Comparison of ENCODE assay signal across 15 mouse cellular contexts in genomic region chr10:59781205-59781931, GRCm38 (mm10).
DNase-seq lines count a peak whose midpoint lies in the region; ATAC-seq and TF ChIP-seq lines count a peak whose summit lies in the region.
"Had no signal": no experiment of that assay in that cellular context is flagged by ENCODE, and none has a peak within 500 bp of the region (broad histone marks: within the 10 kb centered on the region; RNA-seq: fewer than 3 reads in every experiment).

No protein-coding gene starts in this region.

- H3K27ac ChIP-seq in forebrain, embryonic 10.5 days: peak overlapping the region; percentile 69; the same call in 1 of the 2 replicates
- H3K27ac ChIP-seq in forebrain, embryonic 11.5 days (ENCODE audit: low read depth, low read length): no peak overlapping the region
- H3K27ac ChIP-seq in forebrain, postnatal 0 days (ENCODE audit: low read depth, low read length): no peak overlapping the region
- peak overlapping the region; percentile 26; the same call in 1 of the 2 replicates for H3K27ac ChIP-seq in midbrain, embryonic 13.5 days
- H3K27ac ChIP-seq: embryonic facial prominence, embryonic 12.5 days; liver, embryonic 13.5 days; neural tube, embryonic 13.5 days had no signal

- peaks cover 38% of the 10 kb centered on the region for H3K4me1 ChIP-seq in forebrain, embryonic 10.5 days
- H3K4me1 ChIP-seq in forebrain, embryonic 11.5 days (replicated peaks; ENCODE audit: control insufficient read depth, insufficient read depth, low read length): peaks cover 3% of the 10 kb centered on the region
- no peaks in the 10 kb centered on the region for H3K4me1 ChIP-seq in forebrain, postnatal 0 days (ENCODE audit: insufficient read depth)
- H3K4me1 ChIP-seq in midbrain, embryonic 13.5 days (replicated peaks): peaks cover 38% of the 10 kb centered on the region

- peak; percentile 54 for TF ChIP-seq CTCF in forebrain, postnatal 0 days (IDR thresholded peaks at IDR 0.05; ENCODE audit: low read depth)

- WGBS in forebrain, embryonic 10.5 days: 56% methylated on average over 7 of the region's 7 CpGs
- WGBS in forebrain, embryonic 11.5 days: 54% methylated on average over 7 of the region's 7 CpGs
- 58% methylated on average over 7 of the region's 7 CpGs for WGBS in forebrain, postnatal 0 days
- WGBS in midbrain, embryonic 13.5 days: 47% methylated on average over 7 of the region's 7 CpGs

- H3K9ac ChIP-seq in forebrain, embryonic 11.5 days (ENCODE audit: low read length): no peak overlapping the region
- H3K9ac ChIP-seq in forebrain, postnatal 0 days: no peak overlapping the region
- no peak overlapping the region for H3K9ac ChIP-seq in midbrain, embryonic 13.5 days (replicated peaks)
- H3K9ac ChIP-seq: embryonic facial prominence, embryonic 12.5 days; liver, embryonic 13.5 days; neural tube, embryonic 13.5 days had no signal

- no peak overlapping the region for H3K4me3 ChIP-seq in forebrain, embryonic 10.5 days
- H3K4me3 ChIP-seq in forebrain, embryonic 11.5 days (ENCODE audit: low read depth, low read length): no peak overlapping the region
- no peak overlapping the region for H3K4me3 ChIP-seq in forebrain, postnatal 0 days (ENCODE audit: low read depth, low read length)
- no peak overlapping the region for H3K4me3 ChIP-seq in midbrain, embryonic 13.5 days (replicated peaks)
- H3K4me3 ChIP-seq: embryonic facial prominence, embryonic 12.5 days; liver, embryonic 13.5 days; neural tube, embryonic 13.5 days had no signal

- H3K4me2 ChIP-seq in forebrain, embryonic 11.5 days (ENCODE audit: low read depth, low read length, severe bottlenecking): no peak overlapping the region
- no peak overlapping the region for H3K4me2 ChIP-seq in forebrain, postnatal 0 days (ENCODE audit: low read depth)
- no peak overlapping the region for H3K4me2 ChIP-seq in midbrain, embryonic 13.5 days (replicated peaks)
- H3K4me2 ChIP-seq: embryonic facial prominence, embryonic 12.5 days; liver, embryonic 13.5 days; neural tube, embryonic 13.5 days had no signal

- H3K36me3 ChIP-seq in forebrain, embryonic 10.5 days (replicated peaks): peaks cover 12% of the 10 kb centered on the region; the same call in 1 of the 2 replicates
- no peaks in the 10 kb centered on the region for H3K36me3 ChIP-seq in forebrain, embryonic 11.5 days (ENCODE audit: control insufficient read depth, insufficient read depth, low read length)
- H3K36me3 ChIP-seq in forebrain, postnatal 0 days (ENCODE audit: insufficient read depth): no peaks in the 10 kb centered on the region
- no peaks in the 10 kb centered on the region for H3K36me3 ChIP-seq in midbrain, embryonic 13.5 days
- H3K36me3 ChIP-seq: neural tube, embryonic 13.5 days had no signal

- no peaks in the 10 kb centered on the region for H3K27me3 ChIP-seq in forebrain, embryonic 10.5 days (ENCODE audit: poor library complexity, severe bottlenecking)
- no peaks in the 10 kb centered on the region for H3K27me3 ChIP-seq in forebrain, embryonic 11.5 days (ENCODE audit: control insufficient read depth, insufficient read depth, low read length)
- H3K27me3 ChIP-seq in forebrain, postnatal 0 days (ENCODE audit: insufficient read depth, low read length): no peaks in the 10 kb centered on the region
- no peaks in the 10 kb centered on the region for H3K27me3 ChIP-seq in midbrain, embryonic 13.5 days
- H3K27me3 ChIP-seq: embryonic facial prominence, embryonic 12.5 days; liver, embryonic 13.5 days; neural tube, embryonic 13.5 days had no signal

- no peak for ATAC-seq in forebrain, embryonic 11.5 days (replicated peaks; ENCODE audit: low FRiP score)
- ATAC-seq in forebrain, postnatal 0 days: peak; percentile 85
- peak; percentile 74 for ATAC-seq in midbrain, embryonic 13.5 days

- no peak for DNase-seq in forebrain, embryonic 10.5 days (ENCODE audit: extremely low spot score, low spot score)
- DNase-seq in forebrain, embryonic 11.5 days (ENCODE audit: low spot score): no peak
- DNase-seq in ES-CJ7 (ENCODE audit: low read depth, low spot score): peak; percentile 22
- no peak for DNase-seq in forebrain, postnatal 0 days
- DNase-seq in left cerebral cortex, adult 8-10 months (ENCODE audit: low spot score in 2 of 2): no peak
- no peak for DNase-seq in cerebellum, adult 9-10 months
- DNase-seq in urinary bladder, postnatal 10 days (ENCODE audit: low spot score): no peak
- DNase-seq: cerebellum, adult 2 months; heart, adult 11 months; kidney, adult 2 months; liver, embryonic 13.5 days had no signal

- no peaks in the 10 kb centered on the region for H3K9me3 ChIP-seq in forebrain, embryonic 10.5 days
- no peaks in the 10 kb centered on the region for H3K9me3 ChIP-seq in forebrain, embryonic 11.5 days (ENCODE audit: control insufficient read depth, low read length)
- no peaks in the 10 kb centered on the region for H3K9me3 ChIP-seq in forebrain, postnatal 0 days (ENCODE audit: low read length)
- H3K9me3 ChIP-seq in midbrain, embryonic 13.5 days: no peaks in the 10 kb centered on the region
- H3K9me3 ChIP-seq: embryonic facial prominence, embryonic 12.5 days; G1E; liver, embryonic 13.5 days; neural tube, embryonic 13.5 days had no signal

Comparison
In these comparisons a context has a peak if more than half of its experiments do, and no peak if none do; other contexts are left out.
1. H3K27ac ChIP-seq: peak in forebrain, embryonic 10.5 days (single experiment) and midbrain, embryonic 13.5 days (single experiment); none in forebrain, embryonic 11.5 days (single experiment) and forebrain, postnatal 0 days (single experiment).